Mouse (Mus musculus) kidney, adult 2 months (tissue): Measurements from ENCODE around the gene Kcna5. TPM values are rescaled to one million over a fixed set of nuclear protein-coding genes. Genes with fewer than 3 reads are reported as not detected.

ENCODE experiments used
- DNase-seq: peaks from one replicate; pipeline ENCODE4 v3.0.0; 2021
- H3K27ac ChIP-seq: fragments of 200-500 bp; 2 replicates; pipeline ENCODE4 v1.5.1; 2012; ENCODE audit warnings: low read depth, low read length, control low read depth, inconsistent platforms; ENCODE audit not compliant: insufficient read depth
- H3K27me3 ChIP-seq: fragments of 200-500 bp; replicated peaks from 2 replicates; pipeline ENCODE4 v1.6.1; 2012; ENCODE audit warnings: mild to moderate bottlenecking, moderate library complexity, low read length, inconsistent platforms; ENCODE audit not compliant: control insufficient read depth, insufficient read depth
- H3K36me3 ChIP-seq: fragments of 200-500 bp; 2 replicates; pipeline ENCODE4 v1.6.1; 2012; ENCODE audit warnings: mild to moderate bottlenecking, moderate library complexity, low read length, inconsistent platforms; ENCODE audit not compliant: control insufficient read depth, insufficient read depth
- H3K4me1 ChIP-seq: fragments of 200-500 bp; 2 replicates; pipeline ENCODE4 v1.6.1; 2011; ENCODE audit warnings: low read length; ENCODE audit not compliant: control insufficient read depth, insufficient read depth
- H3K4me3 ChIP-seq: fragments of 200-500 bp; 2 replicates; pipeline ENCODE4 v1.5.1; 2011; ENCODE audit warnings: mild to moderate bottlenecking, low read depth, low read length, control low read depth; ENCODE audit not compliant: insufficient read depth
- CTCF ChIP-seq: fragments of 200-500 bp; conservative IDR thresholded peaks from 2 replicates; pipeline ENCODE4 v1.5.1; 2011; ENCODE audit warnings: low read depth, mild to moderate bottlenecking, control low read depth, low read length, moderate library complexity, mixed read lengths; ENCODE audit not compliant: insufficient read depth, insufficient read length
- POLR2A ChIP-seq: fragments of 200-500 bp; IDR thresholded peaks from one replicate; pipeline ENCODE4 v1.6.1; 2011; ENCODE audit warnings: low read depth, low read length, control low read depth
- WGBS: fragments of 180-500 bp; shearing (Covaris S2); methylation state at CpG from one replicate; pipeline ENCODE4 v1.1.7; 2018; 5-methylcytosine and 5-hydroxymethylcytosine counted together
- polyA plus RNA-seq: library from polyadenylated mRNA; depleted of rRNA; stranded (reverse); fragments of >200 nt; gene quantifications from 2 replicates; pipeline ENCODE4 v1.2.3, GENCODE M21; 2012

Gene Kcna5
- polyA plus RNA-seq, 1 experiment = 1.2 TPM

DNA sequence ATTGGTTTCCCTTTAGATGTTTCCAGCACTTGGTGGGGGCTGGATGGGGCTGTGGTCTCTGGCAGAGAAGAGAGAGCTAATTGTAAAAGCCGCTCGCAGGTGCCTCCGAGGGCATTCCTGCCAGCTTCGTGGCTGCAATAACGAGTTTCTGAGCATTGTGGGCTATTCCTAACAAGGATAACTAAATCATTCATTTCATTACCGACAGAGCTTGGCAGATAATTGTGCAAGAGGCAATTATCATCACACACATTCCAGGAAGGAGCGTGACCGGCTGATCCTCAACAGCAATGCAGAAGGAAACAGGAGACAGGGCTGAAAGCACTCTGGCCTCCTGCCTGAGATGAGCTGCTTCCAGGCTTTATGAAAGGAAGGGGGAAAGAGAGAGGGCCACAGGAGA is 24.8 kb upstream of the Kcna5 start:
- no peak for TF ChIP-seq CTCF
- TF ChIP-seq POLR2A = no peak
- Histone ChIP-seq H3K27ac (no peak overlapping the region), H3K36me3 (no peaks in the 10 kb centered on the region), H3K4me1 (no peaks in the 10 kb centered on the region), H3K4me3 (no peak overlapping the region), H3K27me3 (no peaks in the 10 kb centered on the region)
- peak; percentile 21 for DNase-seq
- WGBS = 29% methylated on average over 8 of the region's 8 CpGs

DNA sequence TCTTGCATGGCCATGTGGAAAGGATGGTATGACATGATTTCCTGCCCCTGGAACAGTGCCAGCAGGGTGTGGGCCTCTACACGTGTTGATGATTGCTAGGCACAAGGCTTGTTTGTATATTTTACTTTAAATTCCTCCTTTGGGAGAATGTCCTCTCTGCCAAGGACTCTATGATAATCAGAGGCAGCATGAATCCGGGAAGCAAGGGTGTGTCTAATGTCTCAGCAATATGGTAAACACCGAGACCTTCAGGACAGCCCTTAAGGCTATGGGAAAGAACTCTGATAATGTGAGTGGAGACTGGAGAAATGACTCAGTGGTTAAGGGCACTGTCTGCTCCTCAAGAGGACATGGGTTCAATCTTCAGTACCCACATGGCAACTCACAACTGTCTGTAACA is 23.1 kb upstream of the Kcna5 start:
- Histone ChIP-seq H3K36me3 (no peaks in the 10 kb centered on the region), H3K4me1 (no peaks in the 10 kb centered on the region), H3K27me3 (no peaks in the 10 kb centered on the region), H3K27ac (no peak overlapping the region), H3K4me3 (no peak overlapping the region)
- no peak for TF ChIP-seq POLR2A
- TF ChIP-seq CTCF = no peak
- DNase-seq = no peak
- WGBS = 51% methylated on average over 3 of the region's 3 CpGs

DNA sequence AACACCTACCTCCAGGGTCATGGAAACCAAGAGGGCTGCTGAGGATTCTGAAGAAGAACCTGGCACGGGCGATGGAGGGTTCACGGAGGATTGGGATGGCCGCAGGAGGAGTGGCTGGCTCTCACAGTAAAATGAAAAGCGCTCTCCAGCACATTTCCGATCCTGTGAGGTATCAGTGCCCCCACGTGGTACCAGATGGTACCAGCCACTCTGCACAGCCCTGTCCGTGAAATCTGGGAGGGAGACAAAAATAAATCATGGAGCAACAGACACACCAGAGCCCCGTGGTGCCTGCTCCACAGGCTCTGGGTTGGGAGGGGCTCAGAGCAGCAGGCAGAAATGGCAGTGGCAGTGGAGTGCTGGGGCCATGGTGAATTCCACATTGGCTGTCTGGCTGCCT is 18.6 kb upstream of the Kcna5 start:
- H3K4me1 ChIP-seq = no peaks in the 10 kb centered on the region
- no peak overlapping the region for H3K4me3 ChIP-seq
- no peaks in the 10 kb centered on the region for H3K27me3 ChIP-seq
- TF ChIP-seq CTCF (no peak; the same call in 1 of the 2 replicates), POLR2A (no peak)
- WGBS = 13% methylated on average over 9 of the region's 9 CpGs
- DNase-seq = no peak
- no peak overlapping the region for H3K27ac ChIP-seq
- H3K36me3 ChIP-seq = no peaks in the 10 kb centered on the region

GRCm38 (mm10) chr6:126551862-126552395 is 16.7 kb upstream of the Kcna5 start:
- Histone ChIP-seq H3K4me3 (no peak overlapping the region), H3K4me1 (no peaks in the 10 kb centered on the region), H3K27ac (no peak overlapping the region), H3K27me3 (no peaks in the 10 kb centered on the region), H3K36me3 (no peaks in the 10 kb centered on the region)
- peak; percentile 18 for DNase-seq
- TF ChIP-seq POLR2A = no peak
- peak; percentile 96 for TF ChIP-seq CTCF
- WGBS = 24% methylated on average over 9 of the region's 9 CpGs

- TF ChIP-seq POLR2A (no peak), CTCF (no peak)
- WGBS = 79% methylated on average over 16 of the region's 16 CpGs
- H3K4me1 ChIP-seq = no peaks in the 10 kb centered on the region
- no peaks in the 10 kb centered on the region for H3K27me3 ChIP-seq
- H3K4me3 ChIP-seq = no peak overlapping the region
- H3K27ac ChIP-seq = no peak overlapping the region
- DNase-seq = no peak
- no peaks in the 10 kb centered on the region for H3K36me3 ChIP-seq
Measured at GRCm38 (mm10) chr6:126544107-126545036, 9.2 kb upstream of the Kcna5 start.

DNA sequence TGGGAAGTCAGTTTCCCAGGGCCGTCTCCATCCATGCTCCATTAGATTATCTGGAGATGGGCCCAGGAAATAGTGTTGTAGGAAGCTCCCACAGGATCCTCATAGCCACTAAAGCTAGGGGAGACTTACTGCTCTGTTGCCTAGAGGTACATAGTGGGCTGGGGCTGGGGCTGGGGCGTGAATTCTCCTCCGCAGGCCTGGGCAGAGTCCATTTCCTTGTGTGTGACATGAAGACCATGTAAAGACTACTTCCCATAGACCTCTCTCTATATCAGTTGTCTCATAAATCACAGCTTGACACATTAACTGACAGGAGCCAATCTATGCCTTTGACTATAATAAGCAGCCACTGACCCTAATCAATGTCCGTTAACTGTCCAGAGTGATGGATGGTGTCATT is 7.5 kb upstream of the Kcna5 start:
- no peak overlapping the region for H3K4me3 ChIP-seq
- no peaks in the 10 kb centered on the region for H3K4me1 ChIP-seq
- 80% methylated on average over 4 of the region's 4 CpGs for WGBS
- TF ChIP-seq POLR2A = no peak
- TF ChIP-seq CTCF = no peak
- no peaks in the 10 kb centered on the region for H3K27me3 ChIP-seq
- H3K36me3 ChIP-seq = no peaks in the 10 kb centered on the region
- no peak for DNase-seq
- H3K27ac ChIP-seq = no peak overlapping the region

- Histone ChIP-seq H3K27me3 (no peaks in the 10 kb centered on the region), H3K36me3 (no peaks in the 10 kb centered on the region), H3K27ac (no peak overlapping the region), H3K4me1 (no peaks in the 10 kb centered on the region), H3K4me3 (no peak overlapping the region)
- TF ChIP-seq POLR2A (no peak), CTCF (no peak)
- 68% methylated on average over 2 of the region's 2 CpGs for WGBS
- DNase-seq = no peak
Measured at GRCm38 (mm10) chr6:126537512-126537911, 2.3 kb upstream of the Kcna5 start.
